Comparison of ENCODE assay signal across 23 mouse cellular contexts in the genomic region with DNA sequence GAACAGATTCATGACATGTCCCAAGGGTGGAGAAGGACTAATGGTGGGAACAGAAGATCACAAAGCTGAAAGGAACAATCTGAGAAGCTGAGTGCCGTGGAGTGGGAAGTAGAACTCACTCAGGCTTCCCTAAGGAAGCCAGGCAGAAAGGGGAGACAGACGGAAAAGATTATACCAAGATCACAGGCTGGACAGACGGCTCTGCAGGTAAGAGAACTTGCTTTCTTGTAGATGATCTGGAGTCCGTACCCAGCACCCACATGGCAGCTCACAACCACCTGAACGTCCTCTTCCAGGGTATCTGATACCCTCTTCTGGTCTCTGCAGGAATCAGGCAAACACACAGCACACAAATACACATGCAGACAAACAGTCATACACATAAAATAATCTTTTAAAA. TPM values are rescaled to one million over a fixed set of nuclear protein-coding genes. Genes with fewer than 3 reads are reported as not detected.
DNase-seq lines count a peak whose midpoint lies in the region; ATAC-seq lines count a peak whose summit lies in the region.
"Had no signal": no experiment of that assay in that cellular context is flagged by ENCODE, and none has a peak within 500 bp of the region (broad histone marks: within the 10 kb centered on the region; RNA-seq: fewer than 3 reads in every experiment).

No protein-coding gene starts in this region.

- H3K9me3 ChIP-seq in midbrain, embryonic 11.5 days (ENCODE audit: control insufficient read depth, low read length) = no peaks in the 10 kb centered on the region
- H3K9me3 ChIP-seq in midbrain, embryonic 10.5 days (replicated peaks) = no peaks in the 10 kb centered on the region
- H3K9me3 ChIP-seq: G1E had no signal

- WGBS in midbrain, embryonic 11.5 days = 85% methylated on average over 5 of the region's 5 CpGs
- WGBS in midbrain, embryonic 10.5 days = 88% methylated on average over 5 of the region's 5 CpGs

- H3K4me2 ChIP-seq in midbrain, embryonic 11.5 days = no peak overlapping the region

- peak; percentile 82 for DNase-seq in heart, adult 11 months
- DNase-seq in heart, adult 8-10 months (ENCODE audit: low spot score) = no peak
- peak; percentile 78 for DNase-seq in midbrain, embryonic 11.5 days (ENCODE audit: low spot score, missing footprints)
- no peak for DNase-seq in midbrain, embryonic 10.5 days (ENCODE audit: low spot score)
- DNase-seq: adrenal gland, adult 2 months; adrenal gland, adult 8-10 months; adrenal gland, postnatal 10 days; adrenal gland, postnatal 14 days; adrenal gland, postnatal 25 days; adrenal gland, postnatal 36 days; B cell, adult 2 months; cerebellum, adult 11 months; cerebellum, adult 11-12 months; cerebellum, adult 18-20 months had no signal

- no peaks in the 10 kb centered on the region for H3K36me3 ChIP-seq in midbrain, embryonic 11.5 days (ENCODE audit: control insufficient read depth, insufficient read depth, low read length)
- peaks cover 9% of the 10 kb centered on the region for H3K36me3 ChIP-seq in midbrain, embryonic 10.5 days

- peaks cover 10% of the 10 kb centered on the region; the same call in 1 of the 2 replicates for H3K4me1 ChIP-seq in midbrain, embryonic 11.5 days (ENCODE audit: control insufficient read depth, insufficient read depth, low read length)
- peaks cover 17% of the 10 kb centered on the region for H3K4me1 ChIP-seq in midbrain, embryonic 10.5 days

- ATAC-seq in midbrain, embryonic 11.5 days (ENCODE audit: low FRiP score) = no peak
- ATAC-seq: activated CD4-positive, CD25-positive, alpha-beta regulatory T cell, adult 4 months; CD4-positive, CD25-positive, alpha-beta regulatory T cell, adult 4 months; Patski had no signal

- no peak overlapping the region for H3K27ac ChIP-seq in midbrain, embryonic 11.5 days (ENCODE audit: low read depth, low read length)
- H3K27ac ChIP-seq in midbrain, embryonic 10.5 days (replicated peaks) = no peak overlapping the region

- no peak overlapping the region for H3K9ac ChIP-seq in midbrain, embryonic 11.5 days (ENCODE audit: low read length)

- no peak overlapping the region for H3K4me3 ChIP-seq in midbrain, embryonic 11.5 days (ENCODE audit: low read depth, low read length)
- no peak overlapping the region for H3K4me3 ChIP-seq in midbrain, embryonic 10.5 days

- H3K27me3 ChIP-seq in midbrain, embryonic 11.5 days (ENCODE audit: control insufficient read depth, insufficient read depth, low read length) = no peaks in the 10 kb centered on the region
- H3K27me3 ChIP-seq in midbrain, embryonic 10.5 days (ENCODE audit: low read depth, poor library complexity, severe bottlenecking) = no peaks in the 10 kb centered on the region
- H3K27me3 ChIP-seq: CH12.LX had no signal

RNA-seq across cellular contexts. Expression of a gene that starts 2.7 kb away (rescaled TPM):
- 100 to 1,000 TPM in 2 of 4 experiments, 10 to 100 TPM in 2; 89.6 to 104 (median 99.6) TPM for total RNA-seq in heart, adult 8-10 months (2022)
- 131 and 136 TPM in 2 replicates for polyA plus RNA-seq in midbrain, embryonic 11.5 days (2014; fragmentation: Nextera tagmentation; extraction: Ambion mirVana)
- 102 and 106 TPM in 2 replicates for polyA plus RNA-seq in midbrain, embryonic 10.5 days (2016; fragmentation: Nextera tagmentation; extraction: Ambion mirVana)

RNA-seq across cellular contexts. Expression of a gene that starts 25.8 kb away (rescaled TPM):
- total RNA-seq in heart, adult 8-10 months (2022) = 10 to 100 TPM; 50.6 to 58.9 (median 53.5) TPM
- polyA plus RNA-seq in midbrain, embryonic 11.5 days (2014; fragmentation: Nextera tagmentation; extraction: Ambion mirVana) = 221 TPM in 2 replicates
- 200 TPM in 2 replicates for polyA plus RNA-seq in midbrain, embryonic 10.5 days (2016; fragmentation: Nextera tagmentation; extraction: Ambion mirVana)

RNA-seq across cellular contexts. Expression of a gene that starts 51.3 kb away (rescaled TPM):
- under 1 TPM in 2 of 4 experiments, not detected in 2; 0.09 to 0.14 TPM for total RNA-seq in heart, adult 8-10 months (2022)
- polyA plus RNA-seq in midbrain, embryonic 11.5 days (2014; fragmentation: Nextera tagmentation; extraction: Ambion mirVana) = not detected in 2 replicates
- not detected in 2 replicates for polyA plus RNA-seq in midbrain, embryonic 10.5 days (2016; fragmentation: Nextera tagmentation; extraction: Ambion mirVana)
- total RNA-seq: adrenal gland, adult 18-20 months; adrenal gland, adult 8-10 months; adrenal gland, postnatal 10 days; adrenal gland, postnatal 14 days; adrenal gland, postnatal 25 days; adrenal gland, postnatal 36 days; adrenal gland, postnatal 4 days; MEL had no signal
- polyA plus RNA-seq: activated CD4-positive, CD25-positive, alpha-beta regulatory T cell, adult 4 months; adrenal gland, adult 2 months; brain, embryonic 14.5 days; CD4-positive, CD25-positive, alpha-beta regulatory T cell, adult 4 months; G1E had no signal

Comparison
In these comparisons a context has a peak if more than half of its experiments do, and no peak if none do; other contexts are left out.
1. DNase-seq: peak in heart, adult 11 months (single experiment) and midbrain, embryonic 11.5 days (single experiment); none in heart, adult 8-10 months (single experiment) and midbrain, embryonic 10.5 days (single experiment).